In genomic region chr9:100569798-100570625, GRCm38 (mm10) we compare ENCODE assay signal across 8 mouse cellular contexts. TPM values are rescaled to one million over a fixed set of nuclear protein-coding genes. Genes with fewer than 3 reads are reported as not detected.
DNase-seq lines count a peak whose midpoint lies in the region; ATAC-seq and TF ChIP-seq lines count a peak whose summit lies in the region.

No protein-coding gene starts in this region.

- TF ChIP-seq CTCF in bone marrow, adult 2 months (IDR thresholded peaks at IDR 0.05; ENCODE audit: control insufficient read depth, insufficient read depth, low read length): no peak
- TF ChIP-seq CTCF in heart, postnatal 0 days (IDR thresholded peaks at IDR 0.05; ENCODE audit: low read depth): peak; percentile 34
- TF ChIP-seq CTCF in liver, embryonic 14.5 days (IDR thresholded peaks at IDR 0.05; ENCODE audit: low read depth): peak; percentile 18; the same call in 1 of the 2 replicates

- peaks cover 21% of the 10 kb centered on the region for H3K27me3 ChIP-seq in forebrain, embryonic 10.5 days (ENCODE audit: poor library complexity, severe bottlenecking)
- H3K27me3 ChIP-seq in heart, postnatal 0 days (ENCODE audit: control insufficient read depth, insufficient read depth, low read length): no peaks in the 10 kb centered on the region
- peaks cover 26% of the 10 kb centered on the region for H3K27me3 ChIP-seq in liver, embryonic 14.5 days (ENCODE audit: control insufficient read depth, insufficient read depth, low read length)

- peak overlapping the region; percentile 47 for H3K4me3 ChIP-seq in bone marrow, adult 2 months (replicated peaks; ENCODE audit: control insufficient read depth, low read depth, low read length)
- H3K4me3 ChIP-seq in forebrain, embryonic 10.5 days: peak overlapping the region; percentile 75
- H3K4me3 ChIP-seq in heart, postnatal 0 days (ENCODE audit: low read depth, low read length): peak overlapping the region; percentile 64
- H3K4me3 ChIP-seq in liver, embryonic 14.5 days (ENCODE audit: insufficient read depth in 1 of 2, low read depth in 2 of 2, low read length in 2 of 2): peak overlapping the region; percentile 48 to 52

- DNase-seq in CD4-positive, CD25-positive, alpha-beta regulatory T cell, adult 2 months (ENCODE audit: low read depth, low spot score): peak; percentile 26
- peak; percentile 46 for DNase-seq in forebrain, embryonic 10.5 days (ENCODE audit: extremely low spot score, low spot score)
- peak; percentile 48 for DNase-seq in heart, postnatal 0 days (ENCODE audit: low spot score)
- peak; percentile 66 for DNase-seq in kidney, postnatal 10 days
- DNase-seq in liver, embryonic 14.5 days (ENCODE audit: low read depth in 3 of 3, low spot score in 3 of 3): no peak
- DNase-seq in naive thymus-derived CD4-positive, alpha-beta T cell, adult 2 months (ENCODE audit: low read depth): peak; percentile 6
- DNase-seq in thymus, postnatal 4 days: peak; percentile 36

- TF ChIP-seq EP300 in heart, postnatal 0 days (IDR thresholded peaks at IDR 0.05; ENCODE audit: low read depth): no peak
- TF ChIP-seq EP300 in liver, embryonic 14.5 days (IDR thresholded peaks at IDR 0.05; ENCODE audit: low read depth): no peak

- peak overlapping the region; percentile 85 for H3K4me2 ChIP-seq in heart, postnatal 0 days (ENCODE audit: low read depth, low read length)
- H3K4me2 ChIP-seq in liver, embryonic 14.5 days (ENCODE audit: low read depth): peak overlapping the region; percentile 64

- no peaks in the 10 kb centered on the region for H3K4me1 ChIP-seq in bone marrow, adult 2 months (ENCODE audit: control insufficient read depth, insufficient read depth, low read length)
- peaks cover 17% of the 10 kb centered on the region for H3K4me1 ChIP-seq in forebrain, embryonic 10.5 days
- H3K4me1 ChIP-seq in heart, postnatal 0 days (ENCODE audit: control insufficient read depth, insufficient read depth): no peaks in the 10 kb centered on the region
- H3K4me1 ChIP-seq in liver, embryonic 14.5 days (replicated peaks; ENCODE audit: control insufficient read depth in 2 of 2, insufficient read depth in 2 of 2, low read length in 1 of 2): no peaks in the 10 kb centered on the region

- ATAC-seq in heart, postnatal 0 days (ENCODE audit: insufficient read depth, low read depth): peak; percentile 65
- ATAC-seq in liver, embryonic 14.5 days (ENCODE audit: insufficient read depth): peak; percentile 28; the same call in 1 of the 2 replicates

- WGBS in bone marrow, adult 2 months: 7% methylated on average over 32 of the region's 32 CpGs
- WGBS in forebrain, embryonic 10.5 days: 11% methylated on average over 32 of the region's 32 CpGs
- WGBS in heart, postnatal 0 days: 5% methylated on average over 32 of the region's 32 CpGs
- 8% methylated on average over 32 of the region's 32 CpGs for WGBS in liver, embryonic 14.5 days (ENCODE audit: insufficient replicate concordance)

- H3K36me3 ChIP-seq in forebrain, embryonic 10.5 days (replicated peaks): no peaks in the 10 kb centered on the region
- H3K36me3 ChIP-seq in heart, postnatal 0 days (replicated peaks; ENCODE audit: control insufficient read depth, insufficient read depth, low read length): no peaks in the 10 kb centered on the region
- no peaks in the 10 kb centered on the region for H3K36me3 ChIP-seq in liver, embryonic 14.5 days (replicated peaks; ENCODE audit: control insufficient read depth, insufficient read depth, low read depth)

- no peak for TF ChIP-seq POLR2A in bone marrow, adult 2 months (IDR thresholded peaks at IDR 0.05; ENCODE audit: borderline replicate concordance, control insufficient read depth, low read depth, low read length)

- H3K9me3 ChIP-seq in forebrain, embryonic 10.5 days: no peaks in the 10 kb centered on the region
- H3K9me3 ChIP-seq in heart, postnatal 0 days (replicated peaks; ENCODE audit: control insufficient read depth, low read length): no peaks in the 10 kb centered on the region
- H3K9me3 ChIP-seq in liver, embryonic 14.5 days (ENCODE audit: control insufficient read depth, low read length): no peaks in the 10 kb centered on the region

- H3K9ac ChIP-seq in heart, postnatal 0 days (replicated peaks; ENCODE audit: low read depth, low read length): peak overlapping the region; percentile 52
- no peak overlapping the region for H3K9ac ChIP-seq in liver, embryonic 14.5 days (replicated peaks)

- H3K27ac ChIP-seq in bone marrow, adult 2 months (ENCODE audit: control insufficient read depth, insufficient read depth, low read depth, low read length, poor library complexity): no peak overlapping the region; the same call in 1 of the 2 replicates
- H3K27ac ChIP-seq in forebrain, embryonic 10.5 days: peak overlapping the region; percentile 88
- peak overlapping the region; percentile 36 for H3K27ac ChIP-seq in heart, postnatal 0 days (ENCODE audit: low read depth)
- no peak overlapping the region for H3K27ac ChIP-seq in liver, embryonic 14.5 days

RNA-seq across cellular contexts. Expression of gene Slc35g2, which starts 0.9 kb away (rescaled TPM):
- 0.95 TPM in 1 of 2 replicates, not detected in the other for polyA plus RNA-seq in bone marrow, adult 2 months (2011; ENCODE audit: insufficient read depth, insufficient read length, low replicate concordance, missing spikeins)
- polyA plus RNA-seq in forebrain, embryonic 10.5 days (2016; fragmentation: Nextera tagmentation; extraction: Ambion mirVana): 4.8 and 6.7 TPM in 2 replicates
- total RNA-seq in heart, postnatal 0 days (2014; rRNA removed; ENCODE audit: low replicate concordance): 16.1 and 19.7 TPM in 2 replicates
- polyA plus RNA-seq in heart, postnatal 0 days (2015; fragmentation: Nextera tagmentation; extraction: Ambion mirVana): 11.3 and 12.0 TPM in 2 replicates
- polyA plus RNA-seq in liver, embryonic 14.5 days (2012; rRNA removed): 0.42 and 0.61 TPM in 2 replicates
- polyA plus RNA-seq in liver, embryonic 14.5 days (2014; fragmentation: Nextera tagmentation; extraction: Ambion mirVana): 1.4 and 1.5 TPM in 2 replicates

RNA-seq across cellular contexts. Expression of gene Nck1, which starts 24.1 kb away (rescaled TPM):
- polyA plus RNA-seq in bone marrow, adult 2 months (2011; ENCODE audit: insufficient read depth, insufficient read length, low replicate concordance, missing spikeins): 13.2 and 21.5 TPM in 2 replicates
- polyA plus RNA-seq in forebrain, embryonic 10.5 days (2016; fragmentation: Nextera tagmentation; extraction: Ambion mirVana): 65.6 and 70.0 TPM in 2 replicates
- total RNA-seq in heart, postnatal 0 days (2014; rRNA removed; ENCODE audit: low replicate concordance): 25.0 and 37.9 TPM in 2 replicates
- polyA plus RNA-seq in heart, postnatal 0 days (2015; fragmentation: Nextera tagmentation; extraction: Ambion mirVana): 58.8 and 63.9 TPM in 2 replicates
- polyA plus RNA-seq in liver, embryonic 14.5 days (2012; rRNA removed): 5.4 and 12.9 TPM in 2 replicates
- polyA plus RNA-seq in liver, embryonic 14.5 days (2014; fragmentation: Nextera tagmentation; extraction: Ambion mirVana): 18.3 and 26.4 TPM in 2 replicates

RNA-seq across cellular contexts. Expression of gene Stag1, which starts 27.6 kb away (rescaled TPM):
- 23.4 and 38.6 TPM in 2 replicates for polyA plus RNA-seq in bone marrow, adult 2 months (2011; ENCODE audit: insufficient read depth, insufficient read length, low replicate concordance, missing spikeins)
- 52.3 and 53.9 TPM in 2 replicates for polyA plus RNA-seq in forebrain, embryonic 10.5 days (2016; fragmentation: Nextera tagmentation; extraction: Ambion mirVana)
- 17.9 and 30.7 TPM in 2 replicates for total RNA-seq in heart, postnatal 0 days (2014; rRNA removed; ENCODE audit: low replicate concordance)
- polyA plus RNA-seq in heart, postnatal 0 days (2015; fragmentation: Nextera tagmentation; extraction: Ambion mirVana): 24.0 and 24.9 TPM in 2 replicates
- 6.0 and 11.6 TPM in 2 replicates for polyA plus RNA-seq in liver, embryonic 14.5 days (2012; rRNA removed)
- polyA plus RNA-seq in liver, embryonic 14.5 days (2014; fragmentation: Nextera tagmentation; extraction: Ambion mirVana): 17.0 and 18.2 TPM in 2 replicates

Comparison
In these comparisons a context has a peak if more than half of its experiments do, and no peak if none do; other contexts are left out.
1. DNase-seq: peak in CD4-positive, CD25-positive, alpha-beta regulatory T cell, adult 2 months (single experiment), forebrain, embryonic 10.5 days (single experiment), heart, postnatal 0 days (single experiment), kidney, postnatal 10 days (single experiment), naive thymus-derived CD4-positive, alpha-beta T cell, adult 2 months (single experiment) and thymus, postnatal 4 days (single experiment); none in liver, embryonic 14.5 days (0 of 3).
2. H3K27ac ChIP-seq: peak in forebrain, embryonic 10.5 days (single experiment) and heart, postnatal 0 days (single experiment); none in bone marrow, adult 2 months (single experiment) and liver, embryonic 14.5 days (single experiment).
3. Peak in every context shown above with its lines, with median percentiles within 50 percentile points of each other: H3K4me3 ChIP-seq.